Mouse (Mus musculus): Measurements from ENCODE around the gene Rnf187. TPM values are rescaled to one million over a fixed set of nuclear protein-coding genes. Genes with fewer than 3 reads are reported as not detected.
A peak's percentile ranks its signal among the peaks of the same experiment; 100 is the strongest.

Gene Rnf187
- polyA plus RNA-seq, 1 experiment from 2014 or later: 498 TPM

GRCm38 (mm10) chr11:58953351-58954169, 14.8 kb upstream of the Rnf187 start:
- ATAC-seq (ENCODE audit: low FRiP score): peak; percentile 33
- Histone ChIP-seq H3K36me3 (0 out of 2 replicates have a peak, but pooled peaks cover 4% of the 10 kb centered on the region), H3K4me1 (peaks cover 47% of the 10 kb centered on the region), H3K27ac (peak overlapping the region; percentile 99), H3K9me3 (replicated peaks) (no peaks in the 10 kb centered on the region), H3K4me2 (replicated peaks) (peak overlapping the region; percentile 95), H3K27me3 (no peaks in the 10 kb centered on the region), H3K4me3 (peak overlapping the region; percentile 87), H3K9ac (peak overlapping the region; percentile 90)
- WGBS: under 1% methylated on average over 33 of the region's 33 CpGs

DNA sequence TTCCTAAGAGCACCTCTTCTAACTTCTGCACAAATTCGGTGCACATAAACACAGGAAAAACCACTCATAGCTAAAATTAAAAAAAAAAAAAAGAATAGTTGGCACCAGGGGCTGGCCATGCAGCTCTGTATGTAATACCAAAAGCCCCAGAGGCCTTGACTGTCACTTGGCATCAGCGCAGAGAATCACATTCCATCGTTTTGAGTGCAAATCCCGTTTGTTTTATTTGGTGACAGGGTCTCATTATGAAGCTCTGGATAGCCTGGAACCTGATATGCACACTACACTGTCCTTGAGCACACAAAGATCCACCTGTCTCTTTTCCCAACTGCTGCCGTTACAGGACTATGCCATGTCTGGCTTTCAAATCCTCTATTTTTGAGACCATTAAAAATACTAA, 12.5 kb upstream of the Rnf187 start:
- 73% methylated on average over 5 of the region's 5 CpGs for WGBS
- Histone ChIP-seq H3K9ac (peak overlapping the region; percentile 91; the same call in 1 of the 2 replicates), H3K4me3 (no peak overlapping the region), H3K27ac (peak overlapping the region; percentile 99), H3K36me3 (no peaks in the 10 kb centered on the region), H3K27me3 (no peaks in the 10 kb centered on the region), H3K4me1 (peaks cover 32% of the 10 kb centered on the region), H3K4me2 (replicated peaks) (peak overlapping the region; percentile 60), H3K9me3 (replicated peaks) (no peaks in the 10 kb centered on the region)
- ATAC-seq (ENCODE audit: low FRiP score): no peak

- Histone ChIP-seq H3K27ac (peak overlapping the region; percentile 99), H3K9ac (peak overlapping the region; percentile 91), H3K9me3 (replicated peaks) (no peaks in the 10 kb centered on the region), H3K27me3 (no peaks in the 10 kb centered on the region), H3K4me1 (peaks cover 27% of the 10 kb centered on the region), H3K4me2 (replicated peaks) (peak overlapping the region; percentile 60), H3K36me3 (no peaks in the 10 kb centered on the region), H3K4me3 (peak overlapping the region; percentile 58)
- WGBS: 4% methylated on average over 20 of the region's 20 CpGs
- peak; percentile 36 for ATAC-seq (ENCODE audit: low FRiP score)
Observed at GRCm38 (mm10) chr11:58949480-58950431, 11.0 kb upstream of the Rnf187 start.

DNA sequence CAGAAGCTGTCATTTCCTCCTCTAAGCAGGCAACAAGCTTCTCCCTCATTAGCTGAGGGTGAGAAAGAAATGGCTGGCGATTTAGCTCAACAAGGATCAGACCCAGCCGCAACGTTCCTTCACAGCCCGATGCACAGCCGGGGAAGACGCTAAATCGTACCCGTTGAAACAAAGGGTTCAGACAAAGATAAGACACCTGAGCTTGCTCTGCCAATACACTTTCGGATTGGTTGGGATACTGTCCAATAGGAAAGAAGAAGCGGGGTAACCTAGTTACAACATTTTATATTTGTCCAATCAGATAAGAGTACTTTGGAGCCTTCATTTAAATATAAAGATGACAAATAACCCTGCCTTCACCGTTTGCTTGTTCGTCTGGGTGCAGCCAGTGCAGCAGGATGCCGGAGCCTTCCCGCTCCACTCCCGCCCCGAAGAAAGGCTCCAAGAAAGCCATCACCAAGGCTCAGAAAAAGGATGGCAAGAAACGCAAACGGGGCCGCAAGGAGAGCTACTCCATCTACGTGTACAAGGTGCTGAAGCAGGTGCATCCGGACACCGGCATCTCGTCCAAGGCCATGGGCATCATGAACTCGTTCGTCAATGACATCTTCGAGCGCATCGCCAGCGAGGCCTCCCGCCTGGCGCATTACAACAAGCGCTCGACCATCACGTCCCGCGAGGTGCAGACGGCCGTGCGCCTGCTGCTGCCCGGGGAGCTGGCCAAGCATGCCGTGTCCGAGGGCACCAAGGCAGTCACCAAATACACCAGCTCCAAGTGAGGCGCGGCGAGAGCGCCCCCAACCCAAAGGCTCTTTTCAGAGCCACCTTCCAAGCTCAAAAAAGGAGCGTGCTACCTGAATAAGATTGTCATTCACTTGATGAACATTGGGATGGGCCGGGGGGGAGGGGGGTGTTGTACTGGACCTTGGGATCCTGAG, 10.1 kb upstream of the Rnf187 start, which contains the start of gene Hist3h2ba:
Gene Hist3h2ba (plus strand): TSS at position 379 of the 938 bp plus-strand sequence.
- Histone ChIP-seq H3K27me3 (no peaks in the 10 kb centered on the region), H3K36me3 (no peaks in the 10 kb centered on the region), H3K9ac (peak within 1 kb of the TSS; percentile 91), H3K27ac (peak within 1 kb of the TSS; percentile 99), H3K9me3 (replicated peaks) (no peaks in the 10 kb centered on the region), H3K4me2 (replicated peaks) (peak within 1 kb of the TSS; percentile 60), H3K4me1 (peaks cover 27% of the 10 kb centered on the region), H3K4me3 (peak within 1 kb of the TSS; percentile 58)
- WGBS: under 1% methylated on average over 48 of the region's 48 CpGs
- ATAC-seq (ENCODE audit: low FRiP score): peak; percentile 92

- ATAC-seq (ENCODE audit: low FRiP score): peak; percentile 79
- Histone ChIP-seq H3K9me3 (replicated peaks) (no peaks in the 10 kb centered on the region), H3K36me3 (no peaks in the 10 kb centered on the region), H3K9ac (peak overlapping the region; percentile 71), H3K27ac (peak overlapping the region; percentile 99), H3K4me2 (replicated peaks) (peak overlapping the region; percentile 60), H3K4me3 (peak overlapping the region; percentile 58), H3K27me3 (no peaks in the 10 kb centered on the region), H3K4me1 (peaks cover 25% of the 10 kb centered on the region)
- WGBS: 19% methylated on average over 23 of the region's 23 CpGs
Observed at GRCm38 (mm10) chr11:58947798-58948528, 9.2 kb upstream of the Rnf187 start.

GRCm38 (mm10) chr11:58947306-58947705, 8.6 kb upstream of the Rnf187 start:
- no peaks in the 10 kb centered on the region for H3K36me3 ChIP-seq
- 84% methylated on average over 3 of the region's 3 CpGs for WGBS
- peak overlapping the region; percentile 60 for H3K4me2 ChIP-seq (replicated peaks)
- H3K4me1 ChIP-seq: peaks cover 22% of the 10 kb centered on the region
- no peak for ATAC-seq (ENCODE audit: low FRiP score)
- peak overlapping the region; percentile 99 for H3K27ac ChIP-seq
- H3K9me3 ChIP-seq (replicated peaks): no peaks in the 10 kb centered on the region
- H3K27me3 ChIP-seq: no peaks in the 10 kb centered on the region
- H3K9ac ChIP-seq: peak overlapping the region; percentile 71
- H3K4me3 ChIP-seq: peak overlapping the region; percentile 58; the same call in 1 of the 2 replicates

GRCm38 (mm10) chr11:58944136-58944535, 5.4 kb upstream of the Rnf187 start:
- no peaks in the 10 kb centered on the region for H3K9me3 ChIP-seq (replicated peaks)
- ATAC-seq (ENCODE audit: low FRiP score): no peak
- no peaks in the 10 kb centered on the region for H3K36me3 ChIP-seq
- no peak overlapping the region for H3K4me3 ChIP-seq
- H3K4me1 ChIP-seq: peaks cover 13% of the 10 kb centered on the region
- WGBS: 84% methylated on average over 5 of the region's 5 CpGs
- no peaks in the 10 kb centered on the region for H3K27me3 ChIP-seq
- no peak overlapping the region for H3K4me2 ChIP-seq (replicated peaks)
- H3K27ac ChIP-seq: no peak overlapping the region
- no peak overlapping the region for H3K9ac ChIP-seq

DNA sequence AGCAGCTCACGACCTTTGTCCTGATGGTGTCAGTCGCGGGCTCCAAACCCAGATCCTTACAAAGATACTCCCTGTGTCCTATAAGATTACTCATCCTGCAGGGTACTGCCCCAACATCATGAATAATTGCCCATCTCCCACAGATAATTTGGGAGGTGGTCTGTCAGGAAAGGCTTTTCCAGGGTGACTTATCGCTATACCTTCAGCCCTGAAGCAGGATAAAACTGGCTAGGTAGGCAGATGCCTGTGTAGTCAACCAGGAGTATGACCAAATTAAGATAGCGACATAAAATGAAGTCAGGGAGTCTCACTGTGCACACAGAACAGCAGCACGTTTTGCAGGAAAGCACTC, 348 bp upstream of the Rnf187 start:
- Histone ChIP-seq H3K9ac (peak overlapping the region; percentile 100), H3K27me3 (no peaks in the 10 kb centered on the region), H3K4me2 (replicated peaks) (peak overlapping the region; percentile 81), H3K9me3 (replicated peaks) (no peaks in the 10 kb centered on the region), H3K4me1 (peaks cover 26% of the 10 kb centered on the region), H3K4me3 (peak overlapping the region; percentile 98), H3K36me3 (peaks cover 21% of the 10 kb centered on the region), H3K27ac (peak overlapping the region; percentile 94)
- ATAC-seq (ENCODE audit: low FRiP score): no peak; the same call in none of the 2 replicates
- WGBS: 14% methylated on average over 6 of the region's 6 CpGs

GRCm38 (mm10) chr11:58937909-58938308, 807 bp downstream of the Rnf187 start:
- under 1% methylated on average over 13 of the region's 13 CpGs for WGBS
- peak overlapping the region; percentile 94 for H3K27ac ChIP-seq
- H3K4me3 ChIP-seq: peak overlapping the region; percentile 98
- no peaks in the 10 kb centered on the region for H3K9me3 ChIP-seq (replicated peaks)
- peaks cover 26% of the 10 kb centered on the region for H3K4me1 ChIP-seq
- H3K27me3 ChIP-seq: no peaks in the 10 kb centered on the region
- peak overlapping the region; percentile 81 for H3K4me2 ChIP-seq (replicated peaks)
- H3K36me3 ChIP-seq: peaks cover 32% of the 10 kb centered on the region
- peak overlapping the region; percentile 100 for H3K9ac ChIP-seq
- ATAC-seq (ENCODE audit: low FRiP score): peak; percentile 10; the same call in 1 of the 2 replicates

- Histone ChIP-seq H3K27me3 (no peaks in the 10 kb centered on the region), H3K27ac (no peak overlapping the region), H3K4me2 (replicated peaks) (no peak overlapping the region), H3K4me3 (no peak overlapping the region), H3K9ac (no peak overlapping the region), H3K36me3 (peaks cover 50% of the 10 kb centered on the region), H3K9me3 (replicated peaks) (no peaks in the 10 kb centered on the region), H3K4me1 (peaks cover 13% of the 10 kb centered on the region)
- WGBS: 94% methylated on average over 4 of the region's 4 CpGs
- ATAC-seq (ENCODE audit: low FRiP score): no peak
Observed at GRCm38 (mm10) chr11:58931576-58931975, 7.1 kb downstream of the Rnf187 start.

DNA sequence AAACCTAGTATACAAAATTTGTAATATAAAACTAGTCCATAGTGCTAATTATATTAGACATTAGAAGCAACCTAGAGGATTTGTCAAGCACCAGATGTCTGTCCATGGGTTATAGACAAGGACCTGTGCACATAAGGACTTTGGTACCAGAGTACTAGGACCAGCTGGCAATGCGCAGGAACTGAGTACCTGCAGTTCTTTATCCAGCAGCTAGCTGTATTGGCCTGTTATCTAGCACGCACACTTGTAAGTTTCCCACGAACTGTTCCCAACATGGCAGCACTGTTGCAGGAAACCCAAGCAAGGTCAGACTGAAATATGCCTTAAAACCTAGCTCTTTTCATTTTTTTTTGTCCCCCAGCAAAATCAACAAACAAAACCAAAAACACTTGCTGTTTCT, 8.5 kb downstream of the Rnf187 start:
- Histone ChIP-seq H3K4me1 (0 out of 2 replicates have a peak, but pooled peaks cover 5% of the 10 kb centered on the region), H3K4me2 (replicated peaks) (no peak overlapping the region), H3K9me3 (replicated peaks) (no peaks in the 10 kb centered on the region), H3K4me3 (no peak overlapping the region), H3K36me3 (peaks cover 39% of the 10 kb centered on the region), H3K27me3 (no peaks in the 10 kb centered on the region), H3K27ac (no peak overlapping the region), H3K9ac (no peak overlapping the region)
- ATAC-seq (ENCODE audit: low FRiP score): no peak
- 87% methylated on average over 3 of the region's 3 CpGs for WGBS

Data from hindbrain, embryonic 12.5 days (tissue).